In the genomic region with DNA sequence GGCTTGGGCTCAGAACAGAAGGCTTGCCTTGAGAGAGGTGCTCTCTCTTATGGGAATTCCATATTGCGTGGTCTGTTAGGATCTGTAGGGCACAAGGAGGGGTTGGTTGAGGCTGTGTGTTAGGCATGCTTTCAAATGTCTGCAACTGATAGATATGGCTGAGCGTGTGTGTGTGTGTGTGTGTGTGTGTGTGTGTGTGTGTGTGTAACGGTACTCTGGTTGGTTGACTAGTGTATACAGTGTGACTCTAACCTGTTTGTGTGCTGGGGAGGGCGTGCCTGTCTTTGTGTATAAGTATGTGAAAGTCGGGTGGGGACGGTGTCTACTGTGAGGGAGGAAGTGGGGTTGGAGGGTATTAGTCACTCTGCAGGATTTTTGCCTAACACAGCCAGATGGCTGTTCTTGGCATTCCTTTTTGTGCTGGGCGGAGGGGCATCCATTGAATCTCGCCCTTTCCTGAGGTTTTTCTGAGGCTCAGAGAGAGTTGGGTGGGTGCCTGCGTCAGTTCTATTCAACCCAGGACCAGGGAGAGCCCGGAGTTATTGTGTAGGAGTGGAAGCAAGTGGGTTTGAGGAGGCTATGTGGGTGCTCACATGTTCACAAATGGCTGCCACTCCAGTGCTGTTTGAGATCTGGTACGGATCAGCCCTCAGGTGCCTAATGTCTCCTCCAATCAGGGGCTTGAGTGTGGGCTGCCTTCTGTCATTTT, we compare ENCODE assay signal across 8 mouse cellular contexts. TPM values are rescaled to one million over a fixed set of nuclear protein-coding genes. Genes with fewer than 3 reads are reported as not detected.
A peak's percentile ranks its signal among the peaks of the same experiment; 100 is the strongest.
DNase-seq lines count a peak whose midpoint lies in the region; ATAC-seq and TF ChIP-seq lines count a peak whose summit lies in the region.

No protein-coding gene starts in this region.

- ATAC-seq in limb, embryonic 11.5 days (ENCODE audit: insufficient number of reproducible peaks, low FRiP score, low TSS enrichment, low read depth) = 0 out of 2 replicates have a peak, but pooled peaks have one; percentile 49
- peak; percentile 53 for ATAC-seq in midbrain, embryonic 12.5 days (ENCODE audit: low FRiP score, low read depth)

- H3K27me3 ChIP-seq in heart, adult 2 months (ENCODE audit: control insufficient read depth, insufficient read depth, low read length) = no peaks in the 10 kb centered on the region
- peaks cover 26% of the 10 kb centered on the region for H3K27me3 ChIP-seq in limb, embryonic 11.5 days (ENCODE audit: control insufficient read depth, insufficient read depth, low read length)
- H3K27me3 ChIP-seq in midbrain, embryonic 12.5 days = peaks cover 35% of the 10 kb centered on the region

- no peaks in the 10 kb centered on the region for H3K79me2 ChIP-seq in heart, adult 2 months (replicated peaks; ENCODE audit: control insufficient read depth, insufficient read depth, low read length)

- TF ChIP-seq CTCF in heart, adult 2 months (IDR thresholded peaks at IDR 0.05) = no peak

- H3K4me2 ChIP-seq in limb, embryonic 11.5 days (ENCODE audit: low read depth, severe bottlenecking) = peak overlapping the region; percentile 53
- peak overlapping the region; percentile 60 for H3K4me2 ChIP-seq in midbrain, embryonic 12.5 days (replicated peaks)

- TF ChIP-seq POLR2A in heart, adult 2 months (IDR thresholded peaks at IDR 0.05; ENCODE audit: insufficient read depth, low read depth, low read length) = no peak

- intact Hi-C loops in heart, adult 2 months (cut with DNase I) = no loop called here

- H3K4me3 ChIP-seq in heart, adult 2 months = peak overlapping the region; percentile 52
- peak overlapping the region; percentile 44 for H3K4me3 ChIP-seq in limb, embryonic 11.5 days (ENCODE audit: low read depth, low read length)
- H3K4me3 ChIP-seq in midbrain, embryonic 12.5 days = peak overlapping the region; percentile 48

- H3K36me3 ChIP-seq in heart, adult 2 months (ENCODE audit: control insufficient read depth, insufficient read depth, low read length) = no peaks in the 10 kb centered on the region
- H3K36me3 ChIP-seq in limb, embryonic 11.5 days (ENCODE audit: control insufficient read depth, insufficient read depth, low read length) = no peaks in the 10 kb centered on the region
- 0 out of 2 replicates have a peak, but pooled peaks cover 6% of the 10 kb centered on the region for H3K36me3 ChIP-seq in midbrain, embryonic 12.5 days

- H3K27ac ChIP-seq in heart, adult 2 months = peak overlapping the region; percentile 95
- no peak overlapping the region for H3K27ac ChIP-seq in limb, embryonic 11.5 days (replicated peaks; ENCODE audit: low read depth, low read length)
- peak overlapping the region; percentile 75 for H3K27ac ChIP-seq in midbrain, embryonic 12.5 days (replicated peaks)

- 14% methylated on average over 11 of the region's 11 CpGs for WGBS in heart, adult 2 months
- WGBS in limb, embryonic 11.5 days = 58% methylated on average over 11 of the region's 11 CpGs
- WGBS in midbrain, embryonic 12.5 days = 60% methylated on average over 11 of the region's 11 CpGs

- H3K4me1 ChIP-seq in heart, adult 2 months (ENCODE audit: control insufficient read depth, insufficient read depth, low read length) = peaks cover 2% of the 10 kb centered on the region; the same call in 1 of the 2 replicates
- H3K4me1 ChIP-seq in limb, embryonic 11.5 days (ENCODE audit: control insufficient read depth, insufficient read depth, low read length) = peaks cover 21% of the 10 kb centered on the region
- H3K4me1 ChIP-seq in midbrain, embryonic 12.5 days = peaks cover 32% of the 10 kb centered on the region

- peak; percentile 56; the same call in 1 of the 2 replicates for TF ChIP-seq EP300 in heart, adult 2 months (IDR thresholded peaks at IDR 0.05; ENCODE audit: insufficient read depth, low read depth, low read length)

- peak; percentile 59 for DNase-seq in adrenal gland, postnatal 14 days
- DNase-seq in adrenal gland, postnatal 4 days (ENCODE audit: low spot score in 2 of 2) = no peak
- peak; percentile 66 to 70 for DNase-seq in cerebellum, postnatal 25 days
- DNase-seq in heart, adult 2 months = peak in 1 of 2 experiments; percentile 77
- DNase-seq in kidney, adult 8-10 months = peak; percentile 39
- no peak for DNase-seq in limb, embryonic 11.5 days (ENCODE audit: low spot score)
- DNase-seq in telencephalon, adult 2 months (ENCODE audit: low read depth, low spot score) = peak; percentile 95

- no peaks in the 10 kb centered on the region for H3K9me3 ChIP-seq in limb, embryonic 11.5 days (ENCODE audit: control insufficient read depth, low read length)
- no peaks in the 10 kb centered on the region for H3K9me3 ChIP-seq in midbrain, embryonic 12.5 days

- peak overlapping the region; percentile 66 for H3K9ac ChIP-seq in heart, adult 2 months (ENCODE audit: low read depth, low read length)
- peak overlapping the region; percentile 4 for H3K9ac ChIP-seq in limb, embryonic 11.5 days (ENCODE audit: low read length)
- H3K9ac ChIP-seq in midbrain, embryonic 12.5 days (replicated peaks) = peak overlapping the region; percentile 63

RNA-seq across cellular contexts. Expression of a gene that starts 0.8 kb away (rescaled TPM):
- 51.7 and 58.1 TPM in 2 replicates for total RNA-seq in adrenal gland, postnatal 14 days (2021)
- 10 to 100 TPM; 70.9 to 72.4 TPM for total RNA-seq in adrenal gland, postnatal 4 days (2021)
- total RNA-seq in heart, adult 2 months (2021) = 10 to 100 TPM; 10.0 to 11.1 TPM
- polyA plus RNA-seq in heart, adult 2 months (2012; rRNA removed) = 15.5 and 18.7 TPM in 2 replicates
- 11.9 and 12.4 TPM in 2 replicates for polyA plus RNA-seq in limb, embryonic 11.5 days (2014; fragmentation: Nextera tagmentation; extraction: Ambion mirVana)
- polyA plus RNA-seq in midbrain, embryonic 12.5 days (2016; fragmentation: Nextera tagmentation; extraction: Ambion mirVana) = 32.1 and 32.6 TPM in 2 replicates

RNA-seq across cellular contexts. Expression of a gene that starts 2.6 kb away (rescaled TPM):
- total RNA-seq in adrenal gland, postnatal 14 days (2021) = not detected in 2 replicates
- under 1 TPM; 0.25 to 0.34 TPM for total RNA-seq in adrenal gland, postnatal 4 days (2021)
- under 1 TPM in 1 of 2 experiments, not detected in 1; 0.08 TPM for total RNA-seq in heart, adult 2 months (2021)
- polyA plus RNA-seq in heart, adult 2 months (2012; rRNA removed) = 0.38 and 0.43 TPM in 2 replicates
- polyA plus RNA-seq in limb, embryonic 11.5 days (2014; fragmentation: Nextera tagmentation; extraction: Ambion mirVana) = 0.14 and 0.21 TPM in 2 replicates
- polyA plus RNA-seq in midbrain, embryonic 12.5 days (2016; fragmentation: Nextera tagmentation; extraction: Ambion mirVana) = 0.46 and 0.84 TPM in 2 replicates

RNA-seq across cellular contexts. Expression of a gene that starts 27.0 kb away (rescaled TPM):
- total RNA-seq in adrenal gland, postnatal 14 days (2021) = 5.7 and 6.3 TPM in 2 replicates
- 1 to 10 TPM; 7.5 TPM for total RNA-seq in adrenal gland, postnatal 4 days (2021)
- 1 to 10 TPM; 3.6 to 3.9 TPM for total RNA-seq in heart, adult 2 months (2021)
- polyA plus RNA-seq in heart, adult 2 months (2012; rRNA removed) = 4.2 and 4.6 TPM in 2 replicates
- polyA plus RNA-seq in limb, embryonic 11.5 days (2014; fragmentation: Nextera tagmentation; extraction: Ambion mirVana) = 1.4 and 2.2 TPM in 2 replicates
- polyA plus RNA-seq in midbrain, embryonic 12.5 days (2016; fragmentation: Nextera tagmentation; extraction: Ambion mirVana) = 0.71 and 0.97 TPM in 2 replicates

RNA-seq across cellular contexts. Expression of a gene that starts 33.9 kb away (rescaled TPM):
- 70.4 and 77.4 TPM in 2 replicates for total RNA-seq in adrenal gland, postnatal 14 days (2021)
- 100 to 1,000 TPM; 107 to 119 TPM for total RNA-seq in adrenal gland, postnatal 4 days (2021)
- total RNA-seq in heart, adult 2 months (2021) = 10 to 100 TPM; 59.1 to 68.1 TPM
- 48.8 and 61.6 TPM in 2 replicates for polyA plus RNA-seq in heart, adult 2 months (2012; rRNA removed)
- 64.4 and 71.7 TPM in 2 replicates for polyA plus RNA-seq in limb, embryonic 11.5 days (2014; fragmentation: Nextera tagmentation; extraction: Ambion mirVana)
- 69.5 and 70.3 TPM in 2 replicates for polyA plus RNA-seq in midbrain, embryonic 12.5 days (2016; fragmentation: Nextera tagmentation; extraction: Ambion mirVana)

RNA-seq across cellular contexts. Expression of a gene that starts 41.8 kb away (rescaled TPM):
- total RNA-seq in adrenal gland, postnatal 14 days (2021) = 45.6 and 50.0 TPM in 2 replicates
- total RNA-seq in adrenal gland, postnatal 4 days (2021) = 10 to 100 TPM; 49.9 to 51.2 TPM
- total RNA-seq in heart, adult 2 months (2021) = 10 to 100 TPM; 45.6 to 53.6 TPM
- polyA plus RNA-seq in heart, adult 2 months (2012; rRNA removed) = 55.8 and 64.7 TPM in 2 replicates
- 69.3 and 73.6 TPM in 2 replicates for polyA plus RNA-seq in limb, embryonic 11.5 days (2014; fragmentation: Nextera tagmentation; extraction: Ambion mirVana)
- polyA plus RNA-seq in midbrain, embryonic 12.5 days (2016; fragmentation: Nextera tagmentation; extraction: Ambion mirVana) = 70.3 and 78.7 TPM in 2 replicates

Comparison
In these comparisons a context has a peak if more than half of its experiments do, and no peak if none do; other contexts are left out.
1. DNase-seq: peak in adrenal gland, postnatal 14 days (single experiment), cerebellum, postnatal 25 days (2 of 2), kidney, adult 8-10 months (2 of 2) and telencephalon, adult 2 months (single experiment); none in adrenal gland, postnatal 4 days (0 of 2) and limb, embryonic 11.5 days (single experiment).
2. H3K9ac ChIP-seq: peak in every context shown above with its lines; median percentile 66 in heart, adult 2 months; 63 in midbrain, embryonic 12.5 days; 4 in limb, embryonic 11.5 days.
3. Peak in every context shown above with its lines, with median percentiles within 50 percentile points of each other: H3K4me3 ChIP-seq.